Mouse (Mus musculus) midbrain, embryonic 11.5 days (tissue): ENCODE results near the gene Mdk. TPM values are rescaled to one million over a fixed set of nuclear protein-coding genes. Genes with fewer than 3 reads are reported as not detected.

ENCODE experiments used
- ATAC-seq: fragments of 200-750 bp; cut with Nextera tagmentation; 2 replicates; pipeline ENCODE4 v1.8.0; 2017; ENCODE audit warnings: moderate TSS enrichment, moderate library complexity; ENCODE audit not compliant: low FRiP score
- DNase-seq: peaks from one replicate; pipeline ENCODE4 v3.0.0; 2015; ENCODE audit warnings: low spot score; ENCODE audit errors: missing footprints
- H3K27ac ChIP-seq: fragments of 300-500 bp; sonication (generic); 2 replicates; pipeline ENCODE4 v1.5.1; 2014; ENCODE audit warnings: low read depth, low read length
- H3K27me3 ChIP-seq: fragments of 300-500 bp; sonication (generic); 2 replicates; pipeline ENCODE4 v1.6.1; 2014; ENCODE audit warnings: mild to moderate bottlenecking, low read length, moderate library complexity, mixed read lengths; ENCODE audit not compliant: control insufficient read depth, insufficient read depth
- H3K36me3 ChIP-seq: fragments of 300-500 bp; sonication (generic); 2 replicates; pipeline ENCODE4 v1.6.1; 2014; ENCODE audit warnings: mild to moderate bottlenecking, low read length, moderate library complexity, mixed read lengths; ENCODE audit not compliant: control insufficient read depth, insufficient read depth
- H3K4me1 ChIP-seq: fragments of 300-500 bp; sonication (generic); 2 replicates; pipeline ENCODE4 v1.6.1; 2014; ENCODE audit warnings: low read length; ENCODE audit not compliant: control insufficient read depth, insufficient read depth
- H3K4me2 ChIP-seq: fragments of 300-500 bp; sonication (generic); 2 replicates; pipeline ENCODE4 v1.6.1; 2014; ENCODE audit warnings: mild to moderate bottlenecking, moderate library complexity
- H3K4me3 ChIP-seq: fragments of 300-500 bp; sonication (generic); 2 replicates; pipeline ENCODE4 v1.5.1; 2014; ENCODE audit warnings: low read depth, low read length
- H3K9ac ChIP-seq: fragments of 300-500 bp; sonication (generic); 2 replicates; pipeline ENCODE4 v1.6.1; 2014; ENCODE audit warnings: low read length
- H3K9me3 ChIP-seq: fragments of 300-500 bp; sonication (generic); 2 replicates; pipeline ENCODE4 v1.6.1; 2016; ENCODE audit warnings: low read length; ENCODE audit not compliant: control insufficient read depth
- WGBS: fragments of 180-500 bp; shearing (Covaris S2); extraction: QIAGEN DNeasy Blood & Tissue Kit; methylation state at CpG from one replicate; pipeline ENCODE4 v1.1.7; 2014; 5-methylcytosine and 5-hydroxymethylcytosine counted together
- polyA plus RNA-seq: library from polyadenylated mRNA; unstranded; fragments of >200 nt; fragmentation: Nextera tagmentation; extraction: Ambion mirVana; gene quantifications from 2 replicates; pipeline ENCODE4 v1.2.1, GENCODE M21; 2014

The Mdk gene
- polyA plus RNA-seq, 1 experiment from 2014 or later, result 968 TPM

DNA sequence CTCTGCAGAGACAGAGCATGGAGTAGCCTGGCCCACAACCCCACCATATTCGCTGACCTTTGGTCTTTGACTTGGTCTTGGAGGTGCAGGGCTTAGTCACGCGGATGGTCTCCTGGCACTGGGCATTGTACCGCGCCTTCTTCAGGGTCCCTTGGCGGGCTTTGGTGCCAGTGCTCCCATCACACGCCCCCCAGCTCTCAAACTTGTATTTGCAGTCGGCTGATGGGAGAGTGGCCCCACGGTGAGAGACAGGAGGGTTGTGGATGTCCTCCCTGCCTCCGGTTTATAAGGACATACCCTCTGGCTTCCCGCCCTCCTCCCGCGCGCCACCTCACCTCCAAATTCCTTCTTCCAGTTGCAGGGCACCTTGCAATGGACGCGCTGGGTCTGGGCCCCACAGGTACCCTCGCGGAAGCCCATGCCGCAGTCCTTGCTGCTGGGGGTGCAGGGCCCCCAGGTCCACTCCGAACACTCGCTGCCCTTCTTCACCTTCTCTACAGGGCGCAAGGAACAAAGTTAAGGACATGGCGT, 1.3 kb downstream of the Mdk start:
- Histone ChIP-seq H3K9me3 (no peaks in the 10 kb centered on the region), H3K4me3 (peak overlapping the region; percentile 84), H3K9ac (peak overlapping the region; percentile 99), H3K4me2 (peak overlapping the region; percentile 94), H3K36me3 (no peaks in the 10 kb centered on the region), H3K27ac (peak overlapping the region; percentile 98), H3K27me3 (no peaks in the 10 kb centered on the region), H3K4me1 (peaks cover 34% of the 10 kb centered on the region)
- peak; percentile 94 for DNase-seq
- WGBS, result 0% methylated on average over 23 of the region's 23 CpGs
- no peak; the same call in 1 of the 2 replicates for ATAC-seq

DNA sequence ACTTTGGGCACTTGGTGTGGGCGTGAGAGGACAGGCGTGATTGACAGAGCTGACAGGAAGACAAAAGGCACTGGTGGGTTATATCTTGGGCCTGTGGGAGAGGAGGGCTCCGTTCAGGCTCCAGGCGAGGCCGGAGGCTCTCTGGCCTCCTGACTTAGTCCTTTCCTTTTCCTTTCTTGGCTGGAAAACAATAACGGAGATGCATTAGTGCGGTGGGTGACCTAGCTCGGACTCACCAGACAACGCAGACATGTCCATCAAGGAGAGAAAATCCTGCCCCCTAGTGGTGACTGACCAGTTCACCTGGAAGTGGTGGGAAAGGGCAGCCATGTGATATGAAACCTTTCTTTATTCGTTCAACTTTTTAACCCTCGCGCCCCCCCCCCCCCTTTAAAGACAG, 2.2 kb downstream of the Mdk start:
- Histone ChIP-seq H3K9ac (peak overlapping the region; percentile 99), H3K36me3 (no peaks in the 10 kb centered on the region), H3K9me3 (no peaks in the 10 kb centered on the region), H3K4me1 (peaks cover 34% of the 10 kb centered on the region), H3K4me3 (peak overlapping the region; percentile 84), H3K27ac (peak overlapping the region; percentile 37), H3K4me2 (peak overlapping the region; percentile 94), H3K27me3 (peaks cover under 1% of the 10 kb centered on the region; the same call in 1 of the 2 replicates)
- ATAC-seq, result no peak
- peak; percentile 98 for DNase-seq
- WGBS, result 6% methylated on average over 12 of the region's 12 CpGs

DNA sequence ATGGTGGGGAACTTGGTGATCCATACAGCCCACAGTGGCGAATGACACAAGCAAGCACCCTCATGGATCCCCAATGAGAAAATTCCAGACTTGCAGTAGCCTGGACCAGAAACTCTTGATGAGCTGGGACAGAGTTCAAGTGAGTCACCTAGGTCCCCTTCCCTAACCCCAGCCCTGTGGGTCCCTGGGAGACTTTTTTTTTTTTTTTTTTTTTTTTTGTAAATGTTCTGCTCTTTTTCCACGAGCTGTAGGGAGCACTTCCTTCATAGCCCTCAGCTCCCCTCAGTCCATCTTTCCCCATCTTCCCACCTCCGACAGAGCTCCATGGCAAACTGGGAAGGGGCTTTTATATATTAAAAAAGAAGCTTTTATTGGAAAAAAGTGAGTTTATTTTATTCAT, 2.6 kb downstream of the Mdk start:
- H3K9me3 ChIP-seq, result no peaks in the 10 kb centered on the region
- no peak overlapping the region for H3K27ac ChIP-seq
- DNase-seq, result peak; percentile 87
- H3K4me1 ChIP-seq, result peaks cover 34% of the 10 kb centered on the region
- peak overlapping the region; percentile 94 for H3K4me2 ChIP-seq
- H3K36me3 ChIP-seq, result no peaks in the 10 kb centered on the region
- peaks cover 5% of the 10 kb centered on the region; the same call in 1 of the 2 replicates for H3K27me3 ChIP-seq
- no peak for ATAC-seq
- H3K9ac ChIP-seq, result peak overlapping the region; percentile 99; the same call in 1 of the 2 replicates
- WGBS, result 47% methylated on average over 3 of the region's 3 CpGs
- H3K4me3 ChIP-seq, result peak overlapping the region; percentile 84; the same call in 1 of the 2 replicates

DNA sequence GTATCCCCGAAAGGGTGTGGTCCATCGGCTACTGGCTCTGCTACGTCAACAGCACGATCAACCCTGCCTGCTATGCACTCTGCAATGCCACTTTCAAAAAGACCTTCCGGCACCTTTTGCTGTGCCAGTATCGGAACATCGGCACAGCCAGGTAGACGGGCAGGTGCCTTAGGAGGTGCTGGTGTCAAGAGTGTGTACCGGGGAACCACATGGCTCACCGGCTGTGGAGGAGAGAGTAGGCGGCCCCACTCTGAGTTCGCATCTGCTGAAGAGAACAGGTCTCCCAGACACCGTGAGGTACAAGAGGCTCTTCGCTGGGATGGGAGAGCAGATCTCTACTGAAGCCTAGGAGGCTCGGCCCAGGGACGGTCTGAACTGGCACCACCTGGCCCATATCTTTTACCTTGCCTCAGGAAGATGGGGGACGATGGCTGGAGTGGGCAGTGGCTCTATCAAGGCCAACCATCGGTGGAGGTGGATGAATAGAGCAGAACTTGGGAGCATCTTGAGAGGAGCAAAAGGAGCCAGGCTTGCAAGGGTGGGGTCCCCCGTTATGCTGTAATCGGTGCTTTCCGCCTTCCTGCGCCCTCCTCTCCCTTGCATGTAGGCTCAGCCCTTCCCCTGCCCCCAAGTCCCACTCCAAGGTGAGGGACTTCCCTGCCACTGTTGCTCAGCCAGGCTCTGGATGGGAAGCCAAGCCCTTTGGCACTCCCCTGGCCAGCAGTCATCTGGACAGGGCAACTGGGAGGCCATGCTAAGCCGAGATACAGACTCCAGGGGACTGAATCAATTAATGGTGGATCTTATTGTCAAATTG, 3.4 kb downstream of the Mdk start:
- Histone ChIP-seq H3K9me3 (no peaks in the 10 kb centered on the region), H3K36me3 (no peaks in the 10 kb centered on the region), H3K27me3 (peaks cover 10% of the 10 kb centered on the region), H3K9ac (no peak overlapping the region), H3K27ac (no peak overlapping the region), H3K4me3 (no peak overlapping the region), H3K4me2 (no peak overlapping the region), H3K4me1 (peaks cover 33% of the 10 kb centered on the region)
- 76% methylated on average over 23 of the region's 23 CpGs for WGBS
- DNase-seq (peak; percentile 89), ATAC-seq (no peak)

DNA sequence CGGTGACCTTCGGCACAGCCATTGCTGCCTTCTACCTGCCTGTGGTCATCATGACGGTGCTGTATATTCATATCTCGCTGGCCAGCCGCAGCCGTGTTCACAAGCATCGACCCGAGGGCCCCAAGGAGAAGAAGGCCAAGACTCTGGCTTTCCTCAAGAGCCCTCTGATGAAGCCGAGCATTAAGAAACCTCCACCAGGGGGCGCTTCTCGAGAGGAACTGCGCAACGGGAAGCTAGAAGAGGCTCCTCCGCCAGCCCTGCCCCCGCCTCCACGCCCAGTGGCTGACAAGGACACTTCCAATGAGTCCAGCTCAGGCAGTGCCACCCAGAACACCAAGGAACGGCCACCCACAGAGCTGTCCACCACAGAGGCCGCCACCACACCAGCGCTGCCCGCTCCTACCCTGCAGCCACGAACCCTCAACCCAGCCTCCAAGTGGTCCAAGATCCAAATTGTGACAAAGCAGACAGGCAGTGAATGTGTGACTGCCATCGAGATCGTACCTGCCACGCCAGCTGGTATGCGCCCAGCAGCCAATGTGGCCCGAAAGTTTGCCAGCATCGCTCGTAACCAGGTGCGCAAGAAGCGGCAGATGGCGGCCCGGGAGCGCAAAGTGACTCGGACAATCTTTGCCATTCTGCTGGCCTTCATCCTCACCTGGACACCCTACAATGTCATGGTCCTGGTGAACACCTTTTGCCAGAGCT, 4.1 kb downstream of the Mdk start:
- 44% methylated on average over 34 of the region's 34 CpGs for WGBS
- DNase-seq, result peak; percentile 98
- no peak overlapping the region for H3K9ac ChIP-seq
- no peak overlapping the region for H3K4me3 ChIP-seq
- no peak overlapping the region for H3K27ac ChIP-seq
- no peaks in the 10 kb centered on the region for H3K9me3 ChIP-seq
- H3K4me1 ChIP-seq, result peaks cover 32% of the 10 kb centered on the region
- H3K4me2 ChIP-seq, result no peak overlapping the region
- peaks cover 17% of the 10 kb centered on the region for H3K27me3 ChIP-seq
- H3K36me3 ChIP-seq, result no peaks in the 10 kb centered on the region
- ATAC-seq, result no peak

DNA sequence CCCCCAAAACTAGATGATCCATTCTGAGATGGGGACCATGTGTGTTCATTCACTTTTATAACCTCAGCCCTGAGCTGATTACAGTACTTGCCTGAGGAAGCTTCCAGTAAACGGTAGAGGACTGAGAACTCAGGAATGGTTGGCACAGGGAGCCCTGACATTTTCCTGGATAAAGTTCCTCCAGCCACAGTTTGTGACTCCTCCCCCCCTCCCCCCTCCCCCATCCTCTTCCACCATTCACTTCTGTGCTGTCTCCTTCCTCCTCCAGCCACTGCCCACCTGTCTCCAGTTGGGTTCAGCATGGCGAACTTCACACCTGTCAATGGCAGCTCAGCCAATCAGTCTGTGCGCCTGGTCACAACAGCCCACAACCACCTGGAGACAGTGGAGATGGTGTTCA, 5.1 kb downstream of the Mdk start, which contains the start of gene Chrm4:
Chrm4 (plus strand) TSS at position 301 of the 400 bp plus-strand sequence.
- H3K27ac ChIP-seq, result no peak within 1 kb of the TSS
- peaks cover 28% of the 10 kb centered on the region for H3K27me3 ChIP-seq
- H3K4me1 ChIP-seq, result peaks cover 27% of the 10 kb centered on the region
- no peaks in the 10 kb centered on the region for H3K36me3 ChIP-seq
- ATAC-seq, result no peak
- WGBS, result 97% methylated on average over 3 of the region's 3 CpGs
- H3K9me3 ChIP-seq, result no peaks in the 10 kb centered on the region
- no peak within 1 kb of the TSS for H3K4me3 ChIP-seq
- H3K4me2 ChIP-seq, result no peak within 1 kb of the TSS
- H3K9ac ChIP-seq, result no peak within 1 kb of the TSS
- DNase-seq, result no peak

DNA sequence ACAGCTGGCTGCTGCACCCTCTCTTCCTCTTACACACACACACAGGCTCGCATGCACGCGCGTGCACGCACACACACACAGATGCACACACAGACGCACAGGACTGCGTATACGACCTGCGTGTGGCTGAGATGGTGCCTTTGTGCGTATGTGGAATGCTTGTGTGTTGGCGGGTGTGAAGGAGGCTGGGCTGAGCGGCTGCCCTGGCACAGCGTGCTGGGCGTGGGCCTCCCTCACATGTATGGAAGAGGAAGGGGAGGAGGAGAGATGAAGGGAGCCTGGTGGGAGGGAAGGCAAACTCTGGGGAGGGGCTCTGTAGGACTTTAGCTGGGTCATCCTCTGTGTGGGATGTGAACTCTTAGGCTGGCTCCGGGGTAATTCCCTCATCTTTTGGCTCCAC, 6.7 kb downstream of the Mdk start:
- Histone ChIP-seq H3K27ac (no peak overlapping the region), H3K36me3 (no peaks in the 10 kb centered on the region), H3K9ac (no peak overlapping the region), H3K4me2 (no peak overlapping the region), H3K4me3 (no peak overlapping the region), H3K4me1 (peaks cover 25% of the 10 kb centered on the region), H3K9me3 (no peaks in the 10 kb centered on the region), H3K27me3 (peaks cover 38% of the 10 kb centered on the region)
- 92% methylated on average over 15 of the region's 15 CpGs for WGBS
- no peak for ATAC-seq
- peak; percentile 72 for DNase-seq

DNA sequence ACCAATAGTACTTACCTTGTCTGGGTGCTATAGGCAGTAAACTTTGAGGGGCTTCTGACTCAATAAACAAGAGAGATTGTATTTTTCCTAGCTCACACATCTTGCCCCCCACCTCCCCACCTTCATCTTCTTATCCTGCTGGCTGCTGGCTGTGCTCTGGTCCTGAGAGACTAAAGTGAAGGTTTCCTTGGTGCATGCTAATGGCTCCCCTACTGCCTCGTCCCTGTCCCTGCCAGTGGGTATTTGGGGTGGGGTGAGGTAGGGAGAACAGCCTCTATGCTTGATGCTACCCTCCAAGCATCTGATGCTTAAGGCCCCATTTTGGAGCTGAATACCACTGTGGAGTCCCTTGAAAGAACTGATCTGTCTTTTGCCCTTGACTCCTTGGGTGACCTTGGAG, 7.4 kb downstream of the Mdk start:
- Histone ChIP-seq H3K9me3 (no peaks in the 10 kb centered on the region), H3K27ac (no peak overlapping the region), H3K4me3 (no peak overlapping the region), H3K36me3 (no peaks in the 10 kb centered on the region), H3K27me3 (peaks cover 42% of the 10 kb centered on the region), H3K4me2 (no peak overlapping the region), H3K4me1 (peaks cover 18% of the 10 kb centered on the region), H3K9ac (no peak overlapping the region)
- DNase-seq (peak; percentile 68), ATAC-seq (no peak)
- 67% methylated on average over 1 of the region's 1 CpGs for WGBS
